Mouse (Mus musculus): ENCODE data around the gene Acod1.

DNA sequence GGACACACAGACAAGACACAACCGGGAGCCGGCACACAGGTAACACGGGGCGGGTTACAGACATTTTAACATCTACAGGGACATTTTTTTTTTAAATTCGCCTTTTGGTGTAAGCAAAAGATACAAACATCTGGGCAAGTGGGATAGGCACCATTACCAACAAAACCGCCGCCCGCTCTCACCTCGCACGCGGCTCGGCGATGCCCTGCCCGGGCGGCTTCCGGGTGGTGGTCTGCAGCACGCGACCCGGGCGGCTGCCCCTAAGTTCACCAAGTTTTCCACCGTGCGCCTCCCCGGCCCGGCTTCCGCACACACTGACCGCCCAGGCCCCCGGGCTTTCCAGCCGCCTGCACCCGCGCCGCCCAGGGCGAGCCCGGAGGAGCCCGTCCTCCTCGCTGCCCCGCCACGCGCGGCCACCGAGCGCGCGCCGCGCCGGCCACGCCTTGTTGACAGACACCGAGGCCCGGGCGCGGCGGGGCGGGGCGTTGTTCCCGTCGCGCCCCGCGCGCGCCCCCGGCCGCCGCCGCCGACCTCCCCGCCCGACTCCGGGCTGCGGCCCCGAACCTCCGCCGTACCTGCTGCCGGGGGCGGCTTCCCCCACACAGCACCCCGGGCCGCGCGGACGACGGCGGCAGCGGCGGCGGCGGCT, 51.9 kb downstream of the Acod1 start:
- TF ChIP-seq CTCF (conservative IDR thresholded peaks at IDR 0.05; ENCODE audit: insufficient read depth, insufficient read length, low read depth, low read length) (no peak), POLR2A (IDR thresholded peaks at IDR 0.05; ENCODE audit: low read depth, low read length) (no peak)

All from kidney, adult 2 months (tissue).